27 mouse cellular contexts compared by ENCODE assay signal in the genomic region with DNA sequence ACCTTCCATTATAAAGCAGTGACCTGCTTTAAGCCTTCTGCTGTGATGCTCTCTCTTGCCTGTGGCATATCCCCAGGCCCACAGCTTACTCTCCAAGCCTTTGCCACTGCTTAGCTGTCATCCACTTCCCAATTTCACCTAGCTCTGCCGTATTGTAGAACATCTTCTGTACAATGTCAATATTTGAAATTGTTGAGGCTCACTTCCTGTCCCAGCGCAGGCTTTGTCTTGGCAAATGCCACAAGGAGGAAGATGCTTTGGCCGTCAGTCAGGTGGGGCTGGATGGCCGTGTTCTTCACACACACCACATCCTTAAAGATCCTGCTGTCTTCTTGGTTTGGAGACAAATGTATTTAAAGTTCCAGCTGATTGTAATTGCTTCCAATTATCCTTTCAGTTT. TPM values are rescaled to one million over a fixed set of nuclear protein-coding genes. Genes with fewer than 3 reads are reported as not detected.
DNase-seq lines count a peak whose midpoint lies in the region; ATAC-seq lines count a peak whose summit lies in the region.
"Had no signal": no experiment of that assay in that cellular context is flagged by ENCODE, and none has a peak within 500 bp of the region (broad histone marks: within the 10 kb centered on the region; RNA-seq: fewer than 3 reads in every experiment).

No protein-coding gene starts in this region.

- H3K27ac ChIP-seq in hindbrain, embryonic 11.5 days (ENCODE audit: low read depth, low read length): no peak overlapping the region
- H3K27ac ChIP-seq: embryonic facial prominence, embryonic 13.5 days; embryonic facial prominence, embryonic 15.5 days; forebrain, embryonic 10.5 days; forebrain, embryonic 12.5 days had no signal

- H3K4me1 ChIP-seq in hindbrain, embryonic 11.5 days (replicated peaks; ENCODE audit: control insufficient read depth, insufficient read depth, low read length): no peaks in the 10 kb centered on the region
- H3K4me1 ChIP-seq: embryonic facial prominence, embryonic 13.5 days; embryonic facial prominence, embryonic 15.5 days; forebrain, embryonic 12.5 days had no signal

- H3K9ac ChIP-seq in hindbrain, embryonic 11.5 days (ENCODE audit: low read depth, low read length): no peak overlapping the region
- H3K9ac ChIP-seq: embryonic facial prominence, embryonic 13.5 days; embryonic facial prominence, embryonic 15.5 days; forebrain, embryonic 12.5 days had no signal

- H3K4me3 ChIP-seq in hindbrain, embryonic 11.5 days (ENCODE audit: low read depth, low read length): no peak overlapping the region
- H3K4me3 ChIP-seq: embryonic facial prominence, embryonic 13.5 days; embryonic facial prominence, embryonic 15.5 days; erythroblast, embryonic 14.5 days; forebrain, embryonic 10.5 days; forebrain, embryonic 12.5 days had no signal

- 79% methylated on average over 4 of the region's 4 CpGs for WGBS in hindbrain, embryonic 11.5 days

- ATAC-seq in common myeloid progenitor, adult 5-6 weeks (replicated peaks; ENCODE audit: low read depth, poor library complexity, severe bottlenecking): peak; percentile 42; the same call in 1 of the 2 replicates
- peak; percentile 80 for ATAC-seq in megakaryocyte, adult 5-6 weeks (ENCODE audit: poor library complexity, severe bottlenecking)
- 0 out of 2 replicates have a peak, but pooled peaks have one; percentile 40 for ATAC-seq in monocyte, adult 5-6 weeks (replicated peaks; ENCODE audit: insufficient number of reproducible peaks, low FRiP score, low TSS enrichment, poor library complexity, severe bottlenecking)
- ATAC-seq in hindbrain, embryonic 11.5 days (ENCODE audit: low FRiP score): no peak
- ATAC-seq: activated CD4-positive, CD25-positive, alpha-beta regulatory T cell, adult 4 months; CD4-positive, CD25-positive, alpha-beta regulatory T cell, adult 4 months; forebrain, embryonic 14.5 days; forebrain, embryonic 16.5 days; Patski had no signal

- DNase-seq in splenic B cell, adult 2 months (ENCODE audit: low read depth, low spot score): peak; percentile 41
- DNase-seq in hindbrain, embryonic 11.5 days (ENCODE audit: low spot score): no peak
- no peak for DNase-seq in adrenal gland, postnatal 14 days
- DNase-seq in adrenal gland, adult 18-20 months (ENCODE audit: low spot score in 2 of 2): no peak
- DNase-seq: adrenal gland, adult 2 months; adrenal gland, postnatal 10 days; adrenal gland, postnatal 36 days; cerebellum, adult 11-12 months; cerebellum, adult 2 months; cerebellum, adult 9-10 months; cerebellum, postnatal 10 days; cerebellum, postnatal 25 days; embryo, embryonic 11 days had no signal

- H3K4me2 ChIP-seq in hindbrain, embryonic 11.5 days (replicated peaks; ENCODE audit: low read depth, low read length): no peak overlapping the region
- H3K4me2 ChIP-seq: embryonic facial prominence, embryonic 13.5 days; embryonic facial prominence, embryonic 15.5 days; forebrain, embryonic 12.5 days had no signal

- no peaks in the 10 kb centered on the region for H3K9me3 ChIP-seq in hindbrain, embryonic 11.5 days (ENCODE audit: control insufficient read depth, low read length)
- H3K9me3 ChIP-seq: embryonic facial prominence, embryonic 13.5 days; embryonic facial prominence, embryonic 15.5 days; forebrain, embryonic 10.5 days; forebrain, embryonic 12.5 days; G1E had no signal

- H3K36me3 ChIP-seq in splenic B cell, adult 2 months (ENCODE audit: control insufficient read depth, insufficient read depth, low read length, poor library complexity, severe bottlenecking): no peaks in the 10 kb centered on the region
- peaks cover 4% of the 10 kb centered on the region; the same call in 1 of the 2 replicates for H3K36me3 ChIP-seq in hindbrain, embryonic 11.5 days (ENCODE audit: control insufficient read depth, insufficient read depth, low read length)
- H3K36me3 ChIP-seq: embryonic facial prominence, embryonic 13.5 days; embryonic facial prominence, embryonic 15.5 days; G1E had no signal

- no peaks in the 10 kb centered on the region; the same call in none of the 2 replicates for H3K27me3 ChIP-seq in splenic B cell, adult 2 months (ENCODE audit: control insufficient read depth, insufficient read depth, low read length, poor library complexity, severe bottlenecking)
- no peaks in the 10 kb centered on the region for H3K27me3 ChIP-seq in hindbrain, embryonic 11.5 days (ENCODE audit: control insufficient read depth, insufficient read depth, low read length)
- H3K27me3 ChIP-seq: embryonic facial prominence, embryonic 13.5 days; embryonic facial prominence, embryonic 15.5 days; forebrain, embryonic 12.5 days had no signal

RNA-seq across cellular contexts. Expression of a gene that starts 29.5 kb away (rescaled TPM):
- not detected in 2 replicates for total RNA-seq in common myeloid progenitor, adult 5-6 weeks (2017)
- total RNA-seq in megakaryocyte, adult 5-6 weeks (2015): 0.11 TPM in 1 of 2 replicates, not detected in the other
- total RNA-seq in megakaryocyte, adult 5-6 weeks (2017): 0.24 TPM in 1 of 2 replicates, not detected in the other
- not detected in 3 replicates for total RNA-seq in monocyte, adult 5-6 weeks (2017)
- 65.9 and 66.5 TPM in 2 replicates for polyA plus RNA-seq in hindbrain, embryonic 11.5 days (2014; fragmentation: Nextera tagmentation; extraction: Ambion mirVana)
- total RNA-seq in adrenal gland, postnatal 14 days (2021): 0.63 and 1.1 TPM in 2 replicates
- total RNA-seq in adrenal gland, adult 18-20 months (2021): under 1 TPM in 1 of 2 experiments, not detected in 1; 0.16 TPM
- total RNA-seq: adrenal gland, postnatal 36 days; G1E had no signal
- polyA plus RNA-seq: activated CD4-positive, CD25-positive, alpha-beta regulatory T cell, adult 4 months; adrenal gland, adult 2 months; CD4-positive, CD25-positive, alpha-beta regulatory T cell, adult 4 months; erythroblast, embryonic 14.5 days; G1E had no signal
